In the genomic region with DNA sequence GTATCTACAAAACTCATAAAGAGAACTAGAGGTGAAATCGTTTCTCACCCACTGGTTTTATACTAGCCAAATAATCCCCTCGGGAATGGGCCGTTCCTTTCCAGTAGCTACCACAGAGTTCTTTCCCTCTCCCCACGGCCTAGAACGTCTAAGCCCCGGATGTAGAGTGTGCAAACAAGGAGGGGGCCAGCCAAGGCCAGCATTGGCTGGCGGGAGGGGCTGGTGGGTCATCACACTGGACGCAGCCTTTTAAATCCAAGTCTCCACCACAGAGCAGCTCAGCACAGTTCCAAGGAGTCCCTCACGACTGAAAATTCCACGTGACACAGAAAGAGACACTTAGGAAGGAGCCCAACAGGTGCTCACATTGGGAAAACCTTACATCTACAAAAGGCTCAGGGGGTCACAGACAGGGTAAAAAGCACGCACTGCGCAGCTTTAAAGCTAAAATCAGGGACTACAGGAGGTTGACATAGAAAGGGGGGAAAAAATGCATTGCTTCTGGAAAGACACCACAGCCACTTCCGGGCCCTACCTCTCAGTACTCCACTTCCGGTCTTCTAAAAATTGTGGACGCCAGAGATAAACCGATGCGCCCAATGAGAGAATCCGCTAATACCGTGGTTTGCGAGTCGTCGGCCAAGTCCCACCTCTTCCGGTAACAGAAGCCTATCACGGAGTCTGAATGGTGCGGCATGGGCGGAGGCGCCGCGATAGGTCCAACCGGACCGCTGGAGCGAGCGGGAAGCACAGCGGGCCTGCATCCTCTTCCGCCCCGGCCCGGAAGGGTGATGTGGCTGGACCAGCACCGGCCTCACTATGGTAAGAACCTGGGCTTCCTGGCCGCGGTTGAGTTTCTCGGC, we compare ENCODE assay signal across 7 mouse cellular contexts. TPM values are rescaled to one million over a fixed set of nuclear protein-coding genes. Genes with fewer than 3 reads are reported as not detected.
DNase-seq lines count a peak whose midpoint lies in the region; ATAC-seq lines count a peak whose summit lies in the region.

A gene (plus strand): TSS at position 162 of the 863 bp plus-strand sequence.
A gene (minus strand): TSS at position 647 of the 863 bp plus-strand sequence.

- peak within 1 kb of the TSS; percentile 94 for H3K4me3 ChIP-seq in embryonic facial prominence, embryonic 11.5 days (ENCODE audit: low read depth, low read length)
- peak within 1 kb of the TSS; percentile 99 for H3K4me3 ChIP-seq in limb, embryonic 10.5 days
- H3K4me3 ChIP-seq in midbrain, embryonic 13.5 days (replicated peaks): peak within 1 kb of the TSS; percentile 67

- no peaks in the 10 kb centered on the region for H3K4me1 ChIP-seq in embryonic facial prominence, embryonic 11.5 days (ENCODE audit: control insufficient read depth, insufficient read depth, low read length)
- H3K4me1 ChIP-seq in limb, embryonic 10.5 days: peaks cover 13% of the 10 kb centered on the region
- H3K4me1 ChIP-seq in midbrain, embryonic 13.5 days (replicated peaks): peaks cover 9% of the 10 kb centered on the region

- ATAC-seq in embryonic facial prominence, embryonic 11.5 days (replicated peaks; ENCODE audit: insufficient number of reproducible peaks, low FRiP score, low TSS enrichment, low read depth): peak; percentile 100
- peak; percentile 98 for ATAC-seq in granulocyte monocyte progenitor cell, adult 5-6 weeks (replicated peaks; ENCODE audit: poor library complexity, severe bottlenecking)
- ATAC-seq in midbrain, embryonic 13.5 days: peak; percentile 100

- H3K9me3 ChIP-seq in embryonic facial prominence, embryonic 11.5 days (replicated peaks; ENCODE audit: control insufficient read depth, low read length): no peaks in the 10 kb centered on the region
- no peaks in the 10 kb centered on the region for H3K9me3 ChIP-seq in limb, embryonic 10.5 days (replicated peaks)
- H3K9me3 ChIP-seq in midbrain, embryonic 13.5 days: no peaks in the 10 kb centered on the region

- H3K9ac ChIP-seq in embryonic facial prominence, embryonic 11.5 days (replicated peaks; ENCODE audit: low read length): peak within 1 kb of the TSS; percentile 96
- peak within 1 kb of the TSS; percentile 82 for H3K9ac ChIP-seq in midbrain, embryonic 13.5 days (replicated peaks)

- H3K36me3 ChIP-seq in embryonic facial prominence, embryonic 11.5 days (replicated peaks; ENCODE audit: control insufficient read depth, insufficient read depth, low read depth, low read length): no peaks in the 10 kb centered on the region
- peaks cover 9% of the 10 kb centered on the region for H3K36me3 ChIP-seq in limb, embryonic 10.5 days
- no peaks in the 10 kb centered on the region for H3K36me3 ChIP-seq in midbrain, embryonic 13.5 days

- H3K27ac ChIP-seq in embryonic facial prominence, embryonic 11.5 days (replicated peaks; ENCODE audit: low read depth, low read length): peak within 1 kb of the TSS; percentile 70
- H3K27ac ChIP-seq in limb, embryonic 10.5 days: peak within 1 kb of the TSS; percentile 98
- peak within 1 kb of the TSS; percentile 78 for H3K27ac ChIP-seq in midbrain, embryonic 13.5 days

- peak within 1 kb of the TSS; percentile 85 for H3K4me2 ChIP-seq in embryonic facial prominence, embryonic 11.5 days (ENCODE audit: low read depth, low read length)
- H3K4me2 ChIP-seq in midbrain, embryonic 13.5 days (replicated peaks): peak within 1 kb of the TSS; percentile 85

- 4% methylated on average over 41 of the region's 41 CpGs for WGBS in embryonic facial prominence, embryonic 11.5 days
- WGBS in limb, embryonic 10.5 days: 4% methylated on average over 41 of the region's 41 CpGs
- 2% methylated on average over 41 of the region's 41 CpGs for WGBS in midbrain, embryonic 13.5 days

- DNase-seq in adrenal gland, postnatal 14 days: peak; percentile 97
- DNase-seq in embryonic facial prominence, embryonic 11.5 days (ENCODE audit: low spot score): peak; percentile 98
- peak; percentile 99 for DNase-seq in kidney, adult 11 months
- peak; percentile 93 for DNase-seq in limb, embryonic 10.5 days (ENCODE audit: low spot score)
- peak; percentile 88 for DNase-seq in spleen, adult 12 weeks (ENCODE audit: low spot score)

- H3K27me3 ChIP-seq in embryonic facial prominence, embryonic 11.5 days (ENCODE audit: control insufficient read depth, insufficient read depth, low read length): no peaks in the 10 kb centered on the region
- H3K27me3 ChIP-seq in limb, embryonic 10.5 days (ENCODE audit: low read depth, poor library complexity, severe bottlenecking): no peaks in the 10 kb centered on the region
- no peaks in the 10 kb centered on the region for H3K27me3 ChIP-seq in midbrain, embryonic 13.5 days

RNA-seq across cellular contexts. Expression of the first gene that starts in this region (rescaled TPM):
- 16.4 and 19.6 TPM in 2 replicates for total RNA-seq in adrenal gland, postnatal 14 days (2021)
- polyA plus RNA-seq in embryonic facial prominence, embryonic 11.5 days (2014; fragmentation: Nextera tagmentation; extraction: Ambion mirVana): 72.3 and 78.5 TPM in 2 replicates
- 27.0 and 27.8 TPM in 2 replicates for total RNA-seq in granulocyte monocyte progenitor cell, adult 5-6 weeks (2014; fragmentation: Nextera tagmentation)
- 20.4 and 23.7 TPM in 2 replicates for total RNA-seq in granulocyte monocyte progenitor cell, adult 5-6 weeks (2017)
- 63.1 and 70.1 TPM in 2 replicates for polyA plus RNA-seq in limb, embryonic 10.5 days (2016; fragmentation: Nextera tagmentation; extraction: Ambion mirVana)
- polyA plus RNA-seq in midbrain, embryonic 13.5 days (2015; fragmentation: Nextera tagmentation; extraction: Ambion mirVana): 50.6 and 52.5 TPM in 2 replicates

RNA-seq across cellular contexts. Expression of the second gene that starts in this region (rescaled TPM):
- total RNA-seq in adrenal gland, postnatal 14 days (2021): 15.3 and 18.7 TPM in 2 replicates
- 10.7 and 13.6 TPM in 2 replicates for polyA plus RNA-seq in embryonic facial prominence, embryonic 11.5 days (2014; fragmentation: Nextera tagmentation; extraction: Ambion mirVana)
- 7.5 and 14.5 TPM in 2 replicates for total RNA-seq in granulocyte monocyte progenitor cell, adult 5-6 weeks (2014; fragmentation: Nextera tagmentation)
- total RNA-seq in granulocyte monocyte progenitor cell, adult 5-6 weeks (2017): 20.4 and 25.0 TPM in 2 replicates
- polyA plus RNA-seq in limb, embryonic 10.5 days (2016; fragmentation: Nextera tagmentation; extraction: Ambion mirVana): 6.2 and 8.1 TPM in 2 replicates
- 12.9 and 14.2 TPM in 2 replicates for polyA plus RNA-seq in midbrain, embryonic 13.5 days (2015; fragmentation: Nextera tagmentation; extraction: Ambion mirVana)

Comparison
In these comparisons a context has a peak if more than half of its experiments do, and no peak if none do; other contexts are left out.
1. Peak in every context shown above with its lines: DNase-seq, ATAC-seq, H3K4me3 ChIP-seq and H3K27ac ChIP-seq.